Mouse (Mus musculus) monocyte, adult 5-6 weeks (primary cell): ENCODE measurements around the gene Ube2g1. TPM values are rescaled to one million over a fixed set of nuclear protein-coding genes. Genes with fewer than 3 reads are reported as not detected.
A peak's percentile ranks its signal among the peaks of the same experiment; 100 is the strongest.
"Not testable (repeated sequence)": the region's sequence is repeated elsewhere in the genome, so short reads cannot be mapped to it uniquely, and the experiment has no call there.

Experiments
- ATAC-seq: fragments of 153-309, 156-312 bp; replicated peaks from 2 replicates; pipeline ENCODE4 v1.8.0; 2017; ENCODE audit warnings: mild to moderate bottlenecking; ENCODE audit not compliant: low TSS enrichment, insufficient number of reproducible peaks, severe bottlenecking, poor library complexity, low FRiP score
- total RNA-seq: library from RNA; stranded (forward); fragments of 200-1000, 200-491, 200-594 nt; gene quantifications from 3 replicates; pipeline ENCODE4 v1.2.3, GENCODE M21; 2017

Ube2g1 gene
- total RNA-seq, 1 experiment from 2014 or later, result 34.8 TPM

GRCm38 (mm10) chr11:72680726-72681125 is 73.6 kb downstream of the Ube2g1 start:
- no peak for ATAC-seq

GRCm38 (mm10) chr11:72683402-72683801 is 76.3 kb downstream of the Ube2g1 start:
- ATAC-seq, result no peak

- ATAC-seq, result no peak
Measured at GRCm38 (mm10) chr11:72686697-72687096, 79.6 kb downstream of the Ube2g1 start.

DNA sequence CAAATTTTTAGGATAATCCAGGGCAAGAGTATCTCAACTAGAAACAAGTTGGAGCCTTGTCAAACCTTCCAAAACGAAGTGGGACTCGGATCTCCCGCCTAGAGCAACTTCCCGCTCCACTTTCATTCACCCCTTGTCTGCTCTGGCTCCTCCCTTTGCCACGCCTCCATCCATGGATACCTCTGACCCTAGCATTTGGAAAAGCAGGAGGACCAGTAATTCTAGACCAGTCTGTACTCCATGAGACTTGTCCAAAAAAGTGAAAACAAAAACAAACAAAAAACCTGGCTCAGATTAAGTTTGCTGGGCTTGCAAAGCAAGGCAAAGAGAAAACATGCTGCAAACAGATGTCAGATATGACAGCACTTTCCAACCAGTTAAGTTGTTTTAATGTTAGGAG is 81.2 kb downstream of the Ube2g1 start:
- 0 out of 2 replicates have a peak, but pooled peaks have one; percentile 53 for ATAC-seq

DNA sequence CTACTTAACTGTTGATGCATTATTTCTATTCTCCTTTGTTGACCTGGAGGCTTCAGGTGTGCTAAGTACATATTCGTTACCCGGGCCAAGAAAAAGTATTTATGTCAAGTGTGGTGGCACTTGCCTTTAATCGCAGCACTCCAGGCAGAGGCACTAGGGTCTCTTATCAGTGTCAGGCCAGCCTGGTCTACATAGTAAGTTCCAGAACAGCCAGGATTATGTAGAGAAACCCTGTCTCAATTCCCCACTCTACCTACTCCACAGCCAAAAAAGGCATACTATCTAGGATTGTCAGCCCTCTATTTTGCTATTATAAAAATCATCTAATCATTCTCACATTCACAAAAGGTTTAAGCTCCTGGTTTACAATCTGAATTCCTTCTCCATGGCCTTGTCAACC is 82.0 kb downstream of the Ube2g1 start:
- ATAC-seq, result no peak

GRCm38 (mm10) chr11:72689551-72690510 is 82.7 kb downstream of the Ube2g1 start, which contains the start of gene Ankfy1:
Gene Ankfy1, plus strand, starts transcription at chr11:72690006.
- peak; percentile 97 for ATAC-seq

DNA sequence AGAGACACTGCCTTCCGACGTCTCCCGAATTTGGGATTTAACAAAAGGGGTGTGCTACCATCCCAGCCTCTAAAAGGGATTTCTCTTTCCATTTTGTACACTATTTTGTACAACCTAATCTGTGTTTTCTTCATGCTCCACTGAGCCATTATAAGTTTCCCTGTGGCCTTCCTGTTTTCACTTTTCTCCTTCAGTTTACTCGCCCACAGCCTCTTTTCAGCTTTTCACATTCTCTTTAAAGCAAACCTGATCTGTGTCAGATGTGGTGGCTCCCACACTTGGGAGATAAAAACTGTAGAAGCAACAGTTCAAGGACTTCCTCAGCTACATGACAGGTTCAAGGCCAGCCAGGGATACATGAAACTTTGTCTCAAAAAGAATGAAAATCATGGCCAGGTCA is 85.3 kb downstream of the Ube2g1 start:
- no peak for ATAC-seq

- no peak for ATAC-seq
Measured at GRCm38 (mm10) chr11:72695025-72695424, 87.9 kb downstream of the Ube2g1 start.

DNA sequence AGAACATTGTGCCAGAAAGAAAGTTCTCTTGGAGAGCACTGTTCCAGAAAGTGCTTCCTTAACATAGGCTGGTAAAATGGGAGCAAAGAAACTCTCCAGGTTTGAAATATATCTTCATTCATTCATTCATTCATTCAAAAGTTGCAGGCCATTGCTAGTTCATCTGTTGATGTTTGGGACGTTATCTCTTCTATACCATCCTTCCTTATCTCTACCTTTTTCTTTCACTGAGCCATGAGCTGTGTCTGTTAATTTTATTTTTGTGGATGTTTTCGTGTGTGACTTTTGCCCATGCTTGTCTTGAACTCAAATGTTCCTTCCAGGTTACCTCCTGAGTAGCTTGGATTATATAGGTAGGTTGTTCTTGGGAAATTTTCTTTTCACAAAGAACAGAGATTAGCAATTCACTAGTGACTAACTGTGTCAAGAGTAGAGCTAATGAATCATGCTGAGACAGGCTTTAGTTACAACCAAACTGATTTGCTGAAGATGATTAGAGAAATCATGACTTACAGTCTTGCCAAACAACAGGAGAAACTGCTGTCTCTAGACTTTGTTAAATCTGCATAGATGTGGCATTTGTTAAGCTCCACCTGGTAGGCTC is 89.4 kb downstream of the Ube2g1 start:
- no peak for ATAC-seq

GRCm38 (mm10) chr11:72697323-72697722 is 90.2 kb downstream of the Ube2g1 start:
- ATAC-seq, result peak; percentile 85

GRCm38 (mm10) chr11:72705111-72705510 is 98.0 kb downstream of the Ube2g1 start:
- not testable (repeated sequence) for ATAC-seq

- ATAC-seq, result no peak
Measured at GRCm38 (mm10) chr11:72712721-72713120, 105.6 kb downstream of the Ube2g1 start.

DNA sequence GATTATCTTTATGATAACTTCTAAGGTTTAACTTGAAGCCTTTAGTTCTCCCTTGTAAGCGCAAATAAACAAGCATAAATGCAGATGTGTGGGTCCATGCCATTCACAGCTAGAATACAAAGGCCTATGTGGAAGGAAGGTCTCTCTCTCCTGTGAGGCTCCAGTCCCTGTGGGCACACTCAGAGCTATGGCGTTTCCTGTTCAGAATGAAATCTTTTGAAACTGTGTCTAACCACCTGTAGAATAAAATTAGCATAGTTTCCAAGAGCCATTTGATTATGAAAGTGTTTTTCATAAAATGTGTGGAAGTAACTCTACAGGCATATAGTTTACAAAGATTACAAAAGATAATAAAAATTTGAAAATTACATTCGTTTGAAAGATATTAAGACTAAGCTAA is 111.1 kb downstream of the Ube2g1 start:
- no peak for ATAC-seq

DNA sequence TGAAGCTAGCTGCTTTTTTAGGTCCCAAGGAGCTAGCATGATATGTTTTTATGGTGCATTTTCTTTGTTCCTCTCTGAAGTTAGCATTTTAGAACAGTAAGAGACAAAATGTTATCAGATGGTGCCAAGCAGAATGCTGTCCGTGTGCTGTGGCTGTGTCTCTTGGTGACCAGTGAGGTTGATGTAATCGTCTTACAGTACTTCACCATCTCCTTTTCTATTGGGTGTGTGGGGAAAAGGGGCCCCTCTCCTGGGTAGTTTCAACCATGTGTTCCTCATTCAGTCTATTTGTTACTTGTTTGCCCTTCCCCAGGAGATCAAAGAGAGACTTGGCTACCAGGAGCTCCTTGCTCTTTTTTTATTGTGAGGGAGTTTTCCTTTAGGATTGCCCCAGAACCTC is 116.1 kb downstream of the Ube2g1 start:
- no peak for ATAC-seq

DNA sequence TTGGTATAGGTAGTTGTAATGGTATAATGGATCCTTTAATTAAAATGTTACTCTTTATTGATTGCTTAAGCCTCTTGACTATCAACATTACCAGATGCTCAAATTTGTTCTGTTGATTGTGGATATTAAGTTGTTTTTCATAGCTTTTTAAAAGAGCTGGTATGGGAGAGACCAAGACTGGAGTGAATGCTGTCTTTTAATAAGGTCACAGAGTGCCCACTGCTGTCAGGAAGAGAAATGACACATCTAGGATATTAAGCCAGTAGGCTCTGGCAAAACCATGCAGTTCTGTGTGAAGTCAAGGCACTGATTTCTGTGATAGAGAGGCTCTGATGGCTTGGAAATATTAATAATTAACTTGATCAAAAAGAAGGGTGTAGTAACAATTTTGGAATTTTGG is 116.8 kb downstream of the Ube2g1 start:
- ATAC-seq, result no peak

DNA sequence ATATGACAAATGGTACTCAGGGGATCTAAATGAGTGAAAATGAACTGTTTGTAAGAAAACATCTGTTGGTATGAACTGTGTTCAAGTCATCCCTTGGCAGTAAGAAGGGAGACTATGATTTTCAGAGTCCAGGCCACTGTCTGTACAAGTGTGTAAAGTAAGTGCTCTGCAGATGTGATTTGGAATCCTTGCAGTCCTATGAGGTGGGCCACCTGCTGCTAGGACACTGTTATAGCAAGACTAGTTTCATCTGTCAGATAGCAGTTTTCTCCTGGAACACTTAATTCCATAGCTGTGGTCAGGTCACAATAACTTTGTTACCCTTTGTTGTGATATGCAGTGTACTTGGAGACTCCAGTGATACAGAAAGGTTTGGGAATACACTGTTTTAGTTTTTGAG is 118.9 kb downstream of the Ube2g1 start:
- ATAC-seq, result no peak

DNA sequence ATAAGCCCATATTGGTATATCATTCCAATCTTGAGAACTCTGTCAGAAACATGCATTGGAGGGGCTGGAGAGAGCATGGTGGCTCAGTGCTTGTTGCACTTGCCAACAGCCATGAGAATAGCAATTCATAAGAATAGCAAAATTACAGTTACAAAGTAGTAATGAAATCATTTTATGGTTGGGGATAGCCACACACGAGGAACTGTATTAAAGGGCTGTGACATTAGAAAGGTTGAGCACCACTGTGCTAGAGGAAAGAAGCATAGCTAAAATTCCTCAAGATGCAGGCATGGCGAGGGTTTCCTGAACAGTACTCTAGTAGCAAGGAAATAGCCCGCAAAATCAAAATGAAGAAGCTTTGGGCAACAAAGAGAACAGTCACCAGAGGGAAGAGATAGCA is 126.7 kb downstream of the Ube2g1 start:
- no peak for ATAC-seq

DNA sequence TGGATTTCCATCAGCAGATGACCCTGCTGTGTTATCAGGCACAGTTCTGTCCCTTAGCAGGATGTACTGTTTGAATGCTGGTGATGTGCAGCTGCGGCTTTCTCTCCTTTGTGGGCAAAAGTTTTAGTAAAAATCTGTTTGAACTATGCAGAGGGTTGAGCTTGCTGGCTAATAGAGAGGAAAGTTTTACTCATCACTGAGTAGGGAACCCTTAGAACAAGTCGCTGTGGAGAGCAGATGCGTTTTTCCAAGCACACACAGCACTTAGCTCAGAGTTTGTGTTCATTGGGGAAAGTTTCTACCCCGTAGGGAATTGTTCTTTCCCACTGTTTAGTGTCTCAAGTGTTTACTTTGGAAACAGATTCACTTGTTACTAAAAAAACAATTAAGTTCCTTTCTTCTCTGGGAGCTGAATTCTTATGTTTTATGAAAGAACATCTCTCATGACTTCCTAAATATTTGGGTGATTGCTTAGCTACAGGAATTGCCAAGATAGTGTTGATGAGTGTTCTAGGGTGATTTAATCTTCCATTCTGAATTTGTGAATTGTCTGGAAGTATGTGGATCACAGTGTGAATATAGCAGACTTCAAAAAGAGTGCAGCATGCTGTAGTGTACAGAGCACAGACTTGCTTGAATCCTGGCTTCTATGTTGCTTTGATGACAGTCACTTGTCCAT is 127.9 kb downstream of the Ube2g1 start:
- ATAC-seq, result no peak

DNA sequence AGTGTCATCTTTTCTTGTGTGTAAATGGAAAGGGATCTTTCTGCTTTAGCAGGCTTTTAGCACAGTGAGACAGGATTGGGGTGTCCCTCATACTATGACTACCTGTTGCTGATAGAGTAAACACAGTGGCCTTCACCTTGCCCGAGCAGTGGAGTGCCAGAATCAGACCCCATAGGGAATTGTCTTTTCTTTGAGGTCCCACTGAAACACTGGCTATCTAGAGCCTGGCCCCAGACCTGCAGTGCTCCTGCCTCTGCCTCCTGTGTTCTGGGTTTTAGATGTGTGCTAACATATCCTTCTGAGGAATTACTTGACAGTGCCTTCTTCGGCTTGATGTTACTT is 128.4 kb downstream of the Ube2g1 start:
- no peak for ATAC-seq
